Mouse (Mus musculus) embryonic fibroblast, embryonic 13.5 days (primary cell): ENCODE data around the gene Gdf7. TPM values are rescaled to one million over a fixed set of nuclear protein-coding genes. Genes with fewer than 3 reads are reported as not detected.

Experiments used
- H3K27ac ChIP-seq: 2 replicates; pipeline ENCODE4 v1.5.1; 2012; ENCODE audit warnings: low read length, control low read depth, inconsistent platforms; ENCODE audit not compliant: insufficient read depth
- H3K4me1 ChIP-seq: 2 replicates; pipeline ENCODE4 v1.6.1; 2011; ENCODE audit warnings: low read length; ENCODE audit not compliant: control insufficient read depth, insufficient read depth
- H3K4me3 ChIP-seq: 2 replicates; pipeline ENCODE4 v1.5.1; 2011; ENCODE audit warnings: mild to moderate bottlenecking, control low read depth, low read length; ENCODE audit not compliant: insufficient read depth
- CTCF ChIP-seq: IDR thresholded peaks from 2 replicates; pipeline ENCODE4 v1.5.1; 2011; ENCODE audit warnings: mild to moderate bottlenecking, control low read depth, low read length, moderate library complexity, borderline replicate concordance; ENCODE audit not compliant: insufficient read depth
- POLR2A ChIP-seq: IDR thresholded peaks from 2 replicates; pipeline ENCODE4 v1.6.1; 2011; ENCODE audit warnings: low read depth, mild to moderate bottlenecking, control low read depth, low read length, moderate library complexity
- polyA plus RNA-seq: library from polyadenylated mRNA; stranded (reverse); fragments of >200 nt; gene quantifications from 2 replicates; pipeline ENCODE4 v1.2.4, GENCODE M21; 2011; ENCODE audit warnings: low read depth; ENCODE audit not compliant: missing spikeins, insufficient read length

Gdf7 gene
- polyA plus RNA-seq, result 0.70 and 1.4 TPM in 2 replicates

GRCm38 (mm10) chr12:8301841-8302431 is at the start of gene Gdf7:
Gdf7 (minus strand) TSS chr12:8301954.
- TF ChIP-seq POLR2A (no peak), CTCF (no peak)
- Histone ChIP-seq H3K4me3 (peak within 1 kb of the TSS; percentile 5), H3K4me1 (no peaks in the 10 kb centered on the region), H3K27ac (no peak within 1 kb of the TSS)

GRCm38 (mm10) chr12:8351025-8351903 is 49.5 kb upstream of the Gdf7 start:
- H3K27ac ChIP-seq, result no peak overlapping the region

GRCm38 (mm10) chr12:8348733-8349513 is 47.2 kb upstream of the Gdf7 start:
- Histone ChIP-seq H3K4me1 (0 out of 2 replicates have a peak, but pooled peaks cover 6% of the 10 kb centered on the region), H3K27ac (no peak overlapping the region), H3K4me3 (no peak overlapping the region)
- TF ChIP-seq POLR2A (no peak), CTCF (no peak)

More at GRCm38 (mm10) chr12:8351025-8351903, 49.5 kb upstream of the Gdf7 start:
- Histone ChIP-seq H3K4me1 (0 out of 2 replicates have a peak, but pooled peaks cover 6% of the 10 kb centered on the region), H3K4me3 (no peak overlapping the region)
- TF ChIP-seq CTCF (no peak), POLR2A (no peak)

- no peak for TF ChIP-seq POLR2A
- TF ChIP-seq CTCF, result no peak
- Histone ChIP-seq H3K27ac (no peak overlapping the region), H3K4me3 (no peak overlapping the region), H3K4me1 (0 out of 2 replicates have a peak, but pooled peaks cover 6% of the 10 kb centered on the region)
Observed at GRCm38 (mm10) chr12:8347746-8348462, 46.1 kb upstream of the Gdf7 start.

GRCm38 (mm10) chr12:8345539-8345938 is 43.8 kb upstream of the Gdf7 start:
- no peak overlapping the region for H3K27ac ChIP-seq
- 0 out of 2 replicates have a peak, but pooled peaks cover 2% of the 10 kb centered on the region for H3K4me1 ChIP-seq
- no peak for TF ChIP-seq CTCF
- no peak overlapping the region for H3K4me3 ChIP-seq

- TF ChIP-seq POLR2A (no peak), CTCF (no peak)
- Histone ChIP-seq H3K4me3 (no peak overlapping the region), H3K4me1 (0 out of 2 replicates have a peak, but pooled peaks cover 2% of the 10 kb centered on the region), H3K27ac (no peak overlapping the region)
Observed at GRCm38 (mm10) chr12:8344897-8345296, 43.1 kb upstream of the Gdf7 start.

- Histone ChIP-seq H3K27ac (no peak overlapping the region), H3K4me1 (no peaks in the 10 kb centered on the region), H3K4me3 (no peak overlapping the region)
- TF ChIP-seq POLR2A (no peak), CTCF (no peak)
Observed at GRCm38 (mm10) chr12:8343381-8343780, 41.6 kb upstream of the Gdf7 start.

- no peak overlapping the region for H3K27ac ChIP-seq
- no peak for TF ChIP-seq POLR2A
- TF ChIP-seq CTCF, result no peak
- H3K4me1 ChIP-seq, result no peaks in the 10 kb centered on the region
- H3K4me3 ChIP-seq, result no peak overlapping the region
Observed at GRCm38 (mm10) chr12:8341008-8341407, 39.3 kb upstream of the Gdf7 start.
